Mouse (Mus musculus) limb, embryonic 13.5 days (tissue): Measurements from ENCODE around the gene Dclk3. TPM values are rescaled to one million over a fixed set of nuclear protein-coding genes. Genes with fewer than 3 reads are reported as not detected.

ENCODE experiments used
- ATAC-seq: fragments of 200-750 bp; cut with Nextera tagmentation; 2 replicates; pipeline ENCODE4 v1.8.0; 2017; ENCODE audit warnings: low read depth, moderate number of reproducible peaks, moderate TSS enrichment; ENCODE audit not compliant: low FRiP score
- H3K27ac ChIP-seq: fragments of 300-500 bp; sonication (generic); 2 replicates; pipeline ENCODE4 v1.5.1; 2015; ENCODE audit warnings: inconsistent platforms, mild to moderate bottlenecking, moderate library complexity
- H3K27me3 ChIP-seq: fragments of 300-500 bp; sonication (generic); 2 replicates; pipeline ENCODE4 v1.6.1; 2015; ENCODE audit warnings: mild to moderate bottlenecking, inconsistent platforms
- H3K36me3 ChIP-seq: fragments of 300-500 bp; sonication (generic); 2 replicates; pipeline ENCODE4 v1.6.1; 2015; ENCODE audit warnings: inconsistent platforms, mild to moderate bottlenecking, moderate library complexity
- H3K4me1 ChIP-seq: fragments of 300-500 bp; sonication (generic); 2 replicates; pipeline ENCODE4 v1.6.1; 2015; ENCODE audit warnings: inconsistent platforms
- H3K4me2 ChIP-seq: fragments of 300-500 bp; sonication (generic); replicated peaks from 2 replicates; pipeline ENCODE4 v1.6.1; 2015; ENCODE audit warnings: inconsistent platforms, mild to moderate bottlenecking, moderate library complexity
- H3K4me3 ChIP-seq: fragments of 300-500 bp; sonication (generic); 2 replicates; pipeline ENCODE4 v1.5.1; 2015; ENCODE audit warnings: moderate library complexity, mild to moderate bottlenecking, inconsistent platforms
- H3K9ac ChIP-seq: fragments of 300-500 bp; sonication (generic); 2 replicates; pipeline ENCODE4 v1.6.1; 2015; ENCODE audit warnings: mild to moderate bottlenecking, inconsistent platforms
- H3K9me3 ChIP-seq: fragments of 300-500 bp; sonication (generic); 2 replicates; pipeline ENCODE4 v1.6.1; 2016; ENCODE audit warnings: inconsistent platforms
- WGBS: fragments of 180-500 bp; shearing (Covaris S2); methylation state at CpG from one replicate; pipeline ENCODE4 v1.1.7; 2015; 5-methylcytosine and 5-hydroxymethylcytosine counted together
- polyA plus RNA-seq: library from polyadenylated mRNA; unstranded; fragments of >200 nt; fragmentation: Nextera tagmentation; extraction: Ambion mirVana; gene quantifications from 2 replicates; pipeline ENCODE4 v1.2.1, GENCODE M21; 2015

Gene Dclk3
- polyA plus RNA-seq, 1 experiment from 2014 or later, result 0.46 TPM

- Histone ChIP-seq H3K27ac (no peak overlapping the region), H3K4me2 (no peak overlapping the region), H3K9ac (no peak overlapping the region), H3K36me3 (no peaks in the 10 kb centered on the region), H3K4me3 (no peak overlapping the region), H3K9me3 (no peaks in the 10 kb centered on the region), H3K4me1 (no peaks in the 10 kb centered on the region), H3K27me3 (no peaks in the 10 kb centered on the region)
- no peak for ATAC-seq
- WGBS, result 82% methylated on average over 9 of the region's 9 CpGs
Observed at GRCm38 (mm10) chr9:111500211-111500610, 61.3 kb downstream of the Dclk3 start.

GRCm38 (mm10) chr9:111506075-111506474 is 67.2 kb downstream of the Dclk3 start:
- no peak for ATAC-seq
- WGBS, result 53% methylated on average over 3 of the region's 3 CpGs
- H3K9me3 ChIP-seq, result peaks cover 5% of the 10 kb centered on the region
- H3K9ac ChIP-seq, result no peak overlapping the region
- no peaks in the 10 kb centered on the region for H3K4me1 ChIP-seq
- H3K27ac ChIP-seq, result no peak overlapping the region
- H3K4me2 ChIP-seq, result no peak overlapping the region
- H3K36me3 ChIP-seq, result no peaks in the 10 kb centered on the region
- no peak overlapping the region for H3K4me3 ChIP-seq
- no peaks in the 10 kb centered on the region for H3K27me3 ChIP-seq

DNA sequence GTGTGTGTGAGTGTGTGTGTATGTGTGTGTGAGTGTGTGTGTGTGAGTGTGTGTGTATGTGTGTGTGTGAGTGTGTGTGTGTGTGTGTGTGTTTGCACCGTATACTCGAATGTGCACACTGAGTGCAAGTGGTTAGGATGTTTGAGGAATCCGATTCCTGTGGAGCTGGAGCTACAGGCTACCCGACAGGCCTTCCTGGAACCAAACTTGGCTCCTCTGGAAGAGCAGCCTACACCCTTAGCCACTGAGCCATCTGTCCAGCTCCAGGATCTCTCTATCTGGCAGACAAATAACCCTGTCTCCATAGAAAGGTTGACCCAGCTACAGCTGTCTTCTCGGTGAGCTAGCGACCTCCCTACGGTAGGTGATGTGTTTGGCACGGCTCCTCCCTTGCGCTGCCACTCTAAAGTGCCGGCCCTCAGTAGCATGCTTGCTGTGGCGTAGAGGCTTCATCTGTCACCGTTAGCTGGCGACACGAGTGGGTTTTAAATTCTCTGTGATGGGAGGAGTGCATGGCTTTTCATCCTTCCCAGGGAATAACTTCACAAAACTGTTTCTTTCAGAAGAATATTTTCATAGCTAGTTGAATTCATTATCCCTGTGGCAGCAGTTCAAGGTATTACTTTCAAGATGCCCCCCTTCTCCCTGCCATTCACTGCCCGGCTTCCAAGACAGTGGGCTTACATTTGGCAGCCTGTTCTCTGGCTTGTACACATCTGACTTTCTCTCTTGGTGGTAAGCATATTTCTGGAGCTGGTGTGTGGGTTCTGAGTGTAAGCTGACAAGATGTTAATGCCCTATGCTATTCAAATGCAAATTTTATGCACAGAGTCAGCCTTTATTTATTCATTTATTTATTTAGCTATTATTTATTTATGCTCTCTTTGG is 75.9 kb downstream of the Dclk3 start:
- Histone ChIP-seq H3K36me3 (no peaks in the 10 kb centered on the region), H3K27ac (no peak overlapping the region), H3K9ac (no peak overlapping the region), H3K4me3 (no peak overlapping the region), H3K4me2 (no peak overlapping the region), H3K27me3 (no peaks in the 10 kb centered on the region), H3K4me1 (no peaks in the 10 kb centered on the region), H3K9me3 (no peaks in the 10 kb centered on the region)
- 81% methylated on average over 15 of the region's 15 CpGs for WGBS
- no peak for ATAC-seq

DNA sequence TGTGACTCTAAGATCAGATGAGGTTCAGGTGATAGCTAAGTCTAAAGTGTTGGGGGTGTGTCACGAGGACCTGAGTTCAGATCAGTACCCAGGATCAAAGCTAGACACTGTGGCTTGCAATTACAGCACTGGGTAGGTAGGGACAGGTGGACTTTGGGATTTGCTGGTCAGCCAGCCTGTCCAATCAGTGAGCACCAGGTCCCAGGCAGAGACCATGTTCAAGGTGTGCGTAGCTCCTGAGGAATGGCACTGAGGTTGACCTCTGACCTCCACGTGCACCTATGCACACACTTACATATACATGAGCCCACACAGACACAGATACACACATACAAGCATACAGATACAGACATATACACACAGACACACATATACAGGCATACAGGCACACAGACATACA is 76.7 kb downstream of the Dclk3 start:
- Histone ChIP-seq H3K27ac (no peak overlapping the region), H3K27me3 (no peaks in the 10 kb centered on the region), H3K9me3 (no peaks in the 10 kb centered on the region), H3K9ac (no peak overlapping the region), H3K4me2 (no peak overlapping the region), H3K4me3 (no peak overlapping the region), H3K4me1 (no peaks in the 10 kb centered on the region), H3K36me3 (no peaks in the 10 kb centered on the region)
- WGBS, result 85% methylated on average over 3 of the region's 3 CpGs
- ATAC-seq, result no peak

DNA sequence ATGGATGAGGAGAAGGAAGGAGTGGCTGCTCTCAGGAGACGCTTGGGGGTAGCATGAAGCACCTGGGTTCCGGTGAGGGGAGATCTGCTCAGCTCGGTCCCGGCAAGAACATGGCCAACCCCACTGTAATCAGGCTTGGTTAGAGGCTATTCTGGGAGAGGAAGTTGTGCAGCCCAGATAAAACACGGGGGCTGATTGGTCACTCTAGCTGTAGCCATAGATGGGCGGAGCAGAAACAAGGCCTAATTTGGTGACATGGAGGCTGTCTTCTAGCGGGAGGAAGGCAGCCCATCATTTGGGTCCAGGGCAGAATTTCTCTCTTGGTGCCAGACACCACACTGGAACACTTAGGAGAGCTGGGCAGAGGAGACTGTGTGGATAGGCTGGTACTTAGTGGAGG is 83.3 kb downstream of the Dclk3 start:
- no peak overlapping the region for H3K27ac ChIP-seq
- H3K9ac ChIP-seq, result no peak overlapping the region
- WGBS, result 91% methylated on average over 7 of the region's 7 CpGs
- H3K4me2 ChIP-seq, result no peak overlapping the region
- no peak for ATAC-seq
- no peaks in the 10 kb centered on the region for H3K27me3 ChIP-seq
- peaks cover 6% of the 10 kb centered on the region; the same call in 1 of the 2 replicates for H3K9me3 ChIP-seq
- no peaks in the 10 kb centered on the region for H3K4me1 ChIP-seq
- H3K4me3 ChIP-seq, result no peak overlapping the region
- H3K36me3 ChIP-seq, result no peaks in the 10 kb centered on the region

DNA sequence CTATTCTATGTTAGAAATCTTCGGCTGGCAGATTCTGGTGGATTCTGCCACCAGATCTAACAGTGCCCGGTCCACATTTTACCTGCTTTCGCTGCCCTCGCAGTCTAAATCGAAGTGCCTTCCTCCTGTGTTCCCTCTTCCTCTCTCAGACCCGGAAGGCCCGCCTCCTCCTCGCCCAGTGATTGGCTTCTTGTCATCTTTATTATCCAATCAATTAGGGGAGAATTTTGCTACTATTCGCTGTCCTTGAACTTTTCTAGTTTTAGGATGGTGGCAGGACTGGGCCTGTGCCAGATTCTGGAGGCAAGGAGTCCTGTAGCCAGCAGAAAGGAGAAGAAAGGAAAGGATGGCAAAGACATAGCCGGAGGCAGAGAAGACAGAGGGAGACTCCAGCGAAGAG is 84.2 kb downstream of the Dclk3 start:
- H3K4me2 ChIP-seq, result no peak overlapping the region
- H3K4me1 ChIP-seq, result no peaks in the 10 kb centered on the region
- no peak overlapping the region for H3K27ac ChIP-seq
- no peaks in the 10 kb centered on the region for H3K27me3 ChIP-seq
- H3K36me3 ChIP-seq, result no peaks in the 10 kb centered on the region
- no peak for ATAC-seq
- no peak overlapping the region for H3K4me3 ChIP-seq
- 91% methylated on average over 11 of the region's 11 CpGs for WGBS
- no peak overlapping the region for H3K9ac ChIP-seq
- H3K9me3 ChIP-seq, result peaks cover 6% of the 10 kb centered on the region; the same call in 1 of the 2 replicates

- H3K36me3 ChIP-seq, result no peaks in the 10 kb centered on the region
Observed at GRCm38 (mm10) chr9:111523871-111524270, 85.0 kb downstream of the Dclk3 start.

DNA sequence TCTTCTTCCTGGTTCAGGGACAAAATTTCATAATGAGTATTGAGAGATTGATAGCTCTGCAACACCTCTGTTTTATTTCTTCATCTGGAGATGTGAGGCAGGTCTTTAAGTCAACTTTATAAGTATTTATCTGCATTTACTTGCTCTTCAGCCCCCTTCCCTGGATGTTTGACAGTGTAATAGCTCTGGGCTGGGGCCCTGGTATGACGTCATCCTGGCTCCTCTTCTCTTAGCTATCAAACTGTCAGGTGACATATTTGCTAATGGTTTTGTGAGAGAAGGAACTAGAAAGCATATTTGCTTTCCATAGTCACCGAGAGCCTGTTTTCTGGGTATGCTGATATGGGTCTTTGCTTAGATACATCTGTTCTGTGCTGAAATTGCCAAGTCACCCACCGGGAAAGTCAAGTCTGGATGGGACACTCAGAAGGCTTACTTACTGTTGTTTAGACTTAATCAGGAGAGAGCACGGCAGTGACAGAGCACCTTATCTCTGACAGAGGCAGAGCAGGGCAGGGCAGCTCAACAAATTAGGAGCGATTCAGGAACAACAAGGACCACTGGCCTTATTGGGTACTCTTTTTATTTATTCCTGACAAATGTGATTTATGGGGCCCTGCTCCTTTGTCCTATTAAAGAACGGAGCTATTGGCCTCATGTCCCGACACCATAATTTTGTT is 96.0 kb downstream of the Dclk3 start:
- H3K27me3 ChIP-seq, result no peaks in the 10 kb centered on the region
- no peak overlapping the region for H3K27ac ChIP-seq
- H3K4me1 ChIP-seq, result no peaks in the 10 kb centered on the region
- no peak overlapping the region for H3K4me2 ChIP-seq
- no peaks in the 10 kb centered on the region for H3K9me3 ChIP-seq
- H3K36me3 ChIP-seq, result no peaks in the 10 kb centered on the region
- WGBS, result 42% methylated on average over 7 of the region's 7 CpGs
- H3K9ac ChIP-seq, result no peak overlapping the region
- H3K4me3 ChIP-seq, result no peak overlapping the region
- no peak for ATAC-seq

More at GRCm38 (mm10) chr9:111523871-111524270, 85.0 kb downstream of the Dclk3 start:
- no peak overlapping the region for H3K4me3 ChIP-seq
- WGBS, result 91% methylated on average over 3 of the region's 3 CpGs
- H3K4me2 ChIP-seq, result no peak overlapping the region
- ATAC-seq, result no peak
- peaks cover 6% of the 10 kb centered on the region; the same call in 1 of the 2 replicates for H3K9me3 ChIP-seq
- no peaks in the 10 kb centered on the region for H3K27me3 ChIP-seq
- H3K27ac ChIP-seq, result no peak overlapping the region
- no peak overlapping the region for H3K9ac ChIP-seq
- H3K4me1 ChIP-seq, result no peaks in the 10 kb centered on the region

DNA sequence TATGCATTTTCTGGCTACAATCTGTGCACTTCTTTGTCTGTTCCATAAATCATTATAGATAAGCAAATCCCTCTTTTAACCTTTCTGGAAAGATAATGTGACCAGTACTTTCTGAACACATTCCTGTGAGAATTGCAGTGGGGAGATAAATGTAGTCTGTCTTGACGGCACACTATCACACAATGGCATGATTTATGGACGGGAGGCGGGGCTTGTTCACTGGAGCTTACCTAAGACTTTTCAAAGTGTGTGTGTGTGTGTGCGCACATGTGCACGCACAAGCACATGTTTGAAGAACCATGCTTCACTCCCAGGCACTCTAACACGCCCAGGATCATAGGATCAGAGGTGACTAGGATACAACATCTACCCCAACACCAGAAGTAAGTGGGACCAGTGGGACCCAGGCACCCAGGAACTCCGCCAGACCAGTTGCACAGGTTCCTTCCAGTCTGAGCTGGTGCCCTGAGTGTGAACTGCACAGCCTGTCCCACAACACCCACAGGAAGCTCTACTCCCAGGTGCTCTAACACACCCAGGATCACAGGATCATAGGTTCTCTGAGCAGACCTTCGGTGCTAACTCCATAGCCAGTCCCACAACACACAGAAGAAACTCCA is 96.7 kb downstream of the Dclk3 start:
- ATAC-seq, result no peak
- no peaks in the 10 kb centered on the region for H3K27me3 ChIP-seq
- no peak overlapping the region for H3K4me3 ChIP-seq
- H3K9me3 ChIP-seq, result no peaks in the 10 kb centered on the region
- H3K27ac ChIP-seq, result no peak overlapping the region
- no peak overlapping the region for H3K4me2 ChIP-seq
- no peaks in the 10 kb centered on the region for H3K36me3 ChIP-seq
- WGBS, result 79% methylated on average over 8 of the region's 8 CpGs
- H3K4me1 ChIP-seq, result no peaks in the 10 kb centered on the region
- no peak overlapping the region for H3K9ac ChIP-seq

Other genes starting within 250 kb of the Dclk3 start
- 35.8 and 40.0 TPM in 2 replicates for gene Mlh1, start 167.3 kb upstream of the Dclk3 start, polyA plus RNA-seq
- gene Epm2aip1, start 167.2 kb upstream of the Dclk3 start, polyA plus RNA-seq, result 32.4 and 39.3 TPM in 2 replicates
- 0.32 and 0.34 TPM in 2 replicates for gene Trank1, start 127.3 kb upstream of the Dclk3 start, polyA plus RNA-seq